Mouse (Mus musculus) heart, embryonic 11.5 days (tissue): ENCODE data around the gene Ryr3. TPM values are rescaled to one million over a fixed set of nuclear protein-coding genes. Genes with fewer than 3 reads are reported as not detected.

ENCODE experiments used
- ATAC-seq: fragments of 200-750 bp; cut with Nextera tagmentation; replicated peaks from 2 replicates; pipeline ENCODE4 v1.8.0; 2017; ENCODE audit warnings: moderate library complexity; ENCODE audit not compliant: insufficient number of reproducible peaks, low FRiP score, low TSS enrichment
- H3K27ac ChIP-seq: fragments of 300-500 bp; sonication (generic); 2 replicates; pipeline ENCODE4 v1.5.1; 2014; ENCODE audit warnings: mild to moderate bottlenecking, low read depth, low read length
- H3K27me3 ChIP-seq: fragments of 300-500 bp; sonication (generic); 2 replicates; pipeline ENCODE4 v1.6.1; 2014; ENCODE audit warnings: mild to moderate bottlenecking, low read length, mixed read lengths; ENCODE audit not compliant: control insufficient read depth, insufficient read depth
- H3K36me3 ChIP-seq: fragments of 300-500 bp; sonication (generic); 2 replicates; pipeline ENCODE4 v1.6.1; 2014; ENCODE audit warnings: mild to moderate bottlenecking, low read length, moderate library complexity, mixed read lengths; ENCODE audit not compliant: control insufficient read depth, insufficient read depth
- H3K4me1 ChIP-seq: fragments of 300-500 bp; sonication (generic); 2 replicates; pipeline ENCODE4 v1.6.1; 2014; ENCODE audit warnings: low read length; ENCODE audit not compliant: control insufficient read depth, insufficient read depth
- H3K4me2 ChIP-seq: fragments of 300-500 bp; sonication (generic); 2 replicates; pipeline ENCODE4 v1.6.1; 2014; ENCODE audit warnings: mild to moderate bottlenecking, moderate library complexity
- H3K4me3 ChIP-seq: fragments of 300-500 bp; sonication (generic); 2 replicates; pipeline ENCODE4 v1.5.1; 2014; ENCODE audit warnings: low read depth, low read length
- H3K9ac ChIP-seq: fragments of 300-500 bp; sonication (generic); 2 replicates; pipeline ENCODE4 v1.6.1; 2014; ENCODE audit warnings: mild to moderate bottlenecking, low read depth, low read length, moderate library complexity
- H3K9me3 ChIP-seq: fragments of 300-500 bp; sonication (generic); replicated peaks from 2 replicates; pipeline ENCODE4 v1.6.1; 2016; ENCODE audit warnings: low read length; ENCODE audit not compliant: control insufficient read depth
- WGBS: fragments of 180-500 bp; shearing (Covaris S2); extraction: QIAGEN DNeasy Blood & Tissue Kit; methylation state at CpG from one replicate; pipeline ENCODE4 v1.1.7; 2014; ENCODE audit not compliant: insufficient replicate concordance; 5-methylcytosine and 5-hydroxymethylcytosine counted together
- microRNA-seq: library from miRNA; unstranded; fragments of <30 nt; microRNA quantifications from one replicate; pipeline ENCODE4, GENCODE M21; 2016; ENCODE audit warnings: borderline number of aligned reads
- polyA plus RNA-seq: library from polyadenylated mRNA; unstranded; fragments of >200 nt; fragmentation: Nextera tagmentation; extraction: Ambion mirVana; gene quantifications from 2 replicates; pipeline ENCODE4 v1.2.1, GENCODE M21; 2014

Gene Ryr3
- polyA plus RNA-seq, 1 experiment from 2014 or later: 5.5 TPM

DNA sequence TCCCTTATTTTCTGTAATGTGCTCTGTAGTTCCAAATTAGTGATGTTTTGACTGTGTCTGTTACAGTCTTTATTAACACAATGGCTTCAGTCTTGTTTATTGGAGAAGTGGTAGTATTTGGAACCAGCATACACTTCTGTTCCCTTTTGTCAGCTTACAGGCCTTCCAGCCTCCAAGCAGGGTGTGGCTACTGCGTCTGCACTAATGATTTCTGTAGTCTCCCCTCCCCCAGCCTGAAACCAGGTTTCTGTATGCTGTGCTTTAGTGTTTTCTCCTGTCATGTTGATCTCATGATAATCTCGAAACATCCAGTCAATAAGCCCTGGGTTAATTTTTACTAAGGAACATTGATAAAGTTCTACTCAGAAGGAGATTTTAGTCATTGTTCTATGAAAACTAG, 623.6 kb downstream of the Ryr3 start:
- H3K4me2 ChIP-seq: no peak overlapping the region
- no peak for ATAC-seq
- WGBS: 59% methylated on average over 2 of the region's 2 CpGs

DNA sequence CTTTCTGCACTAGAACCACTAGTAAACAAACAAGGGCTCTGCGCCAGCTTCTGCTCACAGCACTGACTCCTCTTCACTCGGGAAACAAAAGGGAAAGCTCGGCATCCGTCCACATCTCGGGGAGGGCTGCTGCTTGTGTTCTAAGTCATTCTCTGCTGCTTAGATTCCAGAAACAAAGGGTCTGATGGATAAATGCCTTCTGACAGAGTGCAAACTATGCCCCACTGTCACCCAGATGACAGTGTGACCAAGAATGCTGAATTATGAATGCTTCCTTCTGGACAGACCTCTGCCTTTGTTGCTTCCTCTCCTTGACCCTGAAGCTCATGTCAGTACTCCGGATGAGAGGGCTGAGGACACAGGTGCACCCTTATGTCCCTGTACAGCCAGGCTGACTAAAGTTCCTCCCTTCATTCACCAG, 625.4 kb downstream of the Ryr3 start:
- Histone ChIP-seq H3K9me3 (no peaks in the 10 kb centered on the region), H3K9ac (no peak overlapping the region), H3K36me3 (no peaks in the 10 kb centered on the region), H3K27ac (no peak overlapping the region), H3K4me2 (no peak overlapping the region), H3K4me3 (no peak overlapping the region), H3K4me1 (no peaks in the 10 kb centered on the region), H3K27me3 (no peaks in the 10 kb centered on the region)
- ATAC-seq: no peak
- 73% methylated on average over 6 of the region's 6 CpGs for WGBS

More for the DNA sequence above, 623.6 kb downstream of the Ryr3 start:
- Histone ChIP-seq H3K4me1 (no peaks in the 10 kb centered on the region), H3K9me3 (no peaks in the 10 kb centered on the region), H3K9ac (no peak overlapping the region), H3K27ac (no peak overlapping the region), H3K36me3 (no peaks in the 10 kb centered on the region), H3K4me3 (no peak overlapping the region), H3K27me3 (no peaks in the 10 kb centered on the region)

DNA sequence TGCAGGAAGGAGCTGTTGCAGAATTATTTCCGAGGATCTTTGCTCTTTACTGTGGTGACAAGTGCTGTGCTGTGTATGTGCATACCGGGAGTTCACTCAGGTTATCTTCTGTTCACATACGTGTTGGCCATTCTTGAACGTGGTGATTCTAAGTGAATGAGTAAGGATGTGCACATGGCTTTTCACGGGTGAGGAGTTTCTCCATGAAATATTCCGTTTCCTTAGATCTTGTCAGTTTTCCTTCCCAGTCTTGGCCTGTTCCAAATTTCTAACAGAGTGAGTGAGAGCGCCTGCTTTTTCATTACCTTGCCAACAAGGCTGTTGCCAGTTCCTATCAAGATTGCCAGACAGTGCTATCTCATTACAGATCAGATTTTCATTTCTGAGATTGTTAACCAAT, 625.9 kb downstream of the Ryr3 start:
- H3K27ac ChIP-seq: no peak overlapping the region
- H3K9ac ChIP-seq: no peak overlapping the region
- no peaks in the 10 kb centered on the region for H3K36me3 ChIP-seq
- no peaks in the 10 kb centered on the region for H3K27me3 ChIP-seq
- 77% methylated on average over 7 of the region's 7 CpGs for WGBS
- no peak overlapping the region for H3K4me3 ChIP-seq
- no peaks in the 10 kb centered on the region for H3K4me1 ChIP-seq
- no peaks in the 10 kb centered on the region for H3K9me3 ChIP-seq
- no peak for ATAC-seq
- no peak overlapping the region for H3K4me2 ChIP-seq

Small RNA genes lying within 50 kb of the gene (microRNA-seq; reads per million reads assigned to microRNA genes)
- not detected for gene Gm44374

Other genes starting within 250 kb of the Ryr3 start
- not detected in 2 replicates for gene Tmco5b, start 68.6 kb upstream of the Ryr3 start, polyA plus RNA-seq
- gene Fmn1, start 110.6 kb upstream of the Ryr3 start, polyA plus RNA-seq: 2.5 and 2.8 TPM in 2 replicates